Mouse (Mus musculus) testis, postnatal 10 days (tissue): ENCODE measurements around the gene Prkag1.

Experiments
- DNase-seq: peaks from one replicate; pipeline ENCODE4 v3.0.0; 2021; ENCODE audit warnings: low spot score

Gene Prkag1

DNA sequence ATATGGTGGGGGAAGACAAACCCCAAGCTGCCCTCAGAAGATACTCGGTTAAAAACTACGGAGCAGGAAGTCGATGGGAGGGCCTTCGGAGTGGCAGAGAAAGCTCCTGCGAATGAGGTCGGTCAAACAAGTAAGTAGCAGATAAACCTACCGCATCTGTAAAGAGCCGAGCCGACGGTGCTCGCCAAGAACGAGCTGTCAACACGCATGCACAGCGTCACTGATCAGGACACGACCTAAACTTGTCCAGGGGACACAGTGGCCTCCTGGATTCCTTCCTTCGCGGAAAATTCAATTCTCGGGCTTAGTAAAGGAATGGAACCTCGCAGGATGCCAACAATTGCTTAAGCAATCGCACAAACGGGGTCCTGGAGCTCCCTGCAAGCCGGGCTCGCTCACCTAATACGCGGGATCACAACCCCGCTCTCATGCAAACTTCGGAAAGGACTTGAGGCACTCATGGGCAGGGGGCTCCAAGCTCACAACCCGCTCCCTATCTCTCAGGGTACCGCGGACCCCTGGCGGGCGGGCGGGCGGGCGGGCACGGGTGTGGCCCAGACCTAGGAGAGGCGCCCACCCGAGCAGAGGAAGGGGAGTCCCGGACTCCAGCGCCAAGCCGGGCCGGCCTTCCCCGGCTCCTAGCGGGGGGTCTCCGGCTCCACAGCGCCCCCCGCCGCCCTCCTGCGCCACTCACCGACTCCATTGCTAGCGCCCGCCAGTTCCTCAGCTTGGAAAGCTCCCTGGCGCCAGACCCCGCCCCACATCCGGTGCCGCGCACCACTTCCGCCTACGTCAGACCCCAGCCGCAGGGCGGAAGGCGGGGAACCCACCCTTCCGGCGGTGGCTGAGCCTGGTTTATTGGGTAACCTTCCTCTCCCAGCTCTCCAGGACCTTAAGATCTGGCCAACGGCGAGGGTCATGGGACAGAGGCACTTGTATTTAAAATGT lies at the start of gene Prkag1:
Prkag1 (minus strand) TSS at position 786 of the 948 bp plus-strand sequence.
- peak; percentile 96 for DNase-seq

GRCm38 (mm10) chr15:98877331-98877730 lies 46.0 kb upstream of the Prkag1 start:
- DNase-seq: peak; percentile 76

DNA sequence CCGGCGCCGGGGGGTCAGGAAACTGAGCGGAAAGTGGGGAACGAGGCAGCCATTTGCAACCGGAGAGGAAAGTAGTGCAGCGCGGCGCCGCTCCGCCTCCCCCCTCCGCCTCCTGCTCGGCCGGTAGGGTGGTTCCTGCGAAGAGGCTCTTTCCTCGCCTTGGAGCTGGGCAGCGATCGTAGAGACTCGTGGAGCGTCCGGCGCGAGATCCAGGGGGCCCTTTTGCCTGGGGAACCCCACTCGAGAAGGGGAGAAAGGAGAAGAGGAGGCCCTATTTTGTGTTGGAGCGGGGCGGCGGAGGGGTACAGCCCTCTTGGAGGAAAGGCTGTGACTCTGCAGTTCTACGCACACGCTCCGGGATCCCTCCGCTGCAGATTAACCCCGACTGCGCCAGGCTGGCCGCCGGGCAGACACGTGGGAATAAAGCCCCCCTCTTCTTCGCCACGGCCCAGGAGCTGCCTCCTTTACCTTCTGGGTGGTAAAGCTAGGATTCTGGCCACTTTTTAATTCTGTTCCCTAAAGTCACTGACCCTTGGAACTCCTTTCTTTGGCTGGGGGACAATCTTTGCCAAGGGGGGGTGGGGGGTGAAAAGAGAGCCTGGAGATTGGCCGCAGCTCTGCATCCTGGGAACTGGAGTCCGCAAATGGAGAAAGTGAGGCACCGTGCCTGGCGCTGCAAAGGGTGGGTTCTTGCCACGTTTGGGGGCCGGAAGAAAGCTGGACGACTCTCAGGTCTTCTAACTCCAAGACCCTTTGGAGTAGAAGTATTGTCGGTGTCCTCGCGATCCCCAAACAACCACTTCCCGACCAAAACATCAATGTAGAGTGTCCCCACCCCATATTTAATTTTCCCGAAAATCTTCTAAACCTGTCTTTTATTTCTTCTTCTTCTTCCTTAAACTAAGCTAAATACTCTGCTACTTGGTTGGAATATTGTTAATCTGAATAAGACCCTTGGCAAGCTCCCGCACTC lies 40.9 kb upstream of the Prkag1 start:
- peak; percentile 92 for DNase-seq

DNA sequence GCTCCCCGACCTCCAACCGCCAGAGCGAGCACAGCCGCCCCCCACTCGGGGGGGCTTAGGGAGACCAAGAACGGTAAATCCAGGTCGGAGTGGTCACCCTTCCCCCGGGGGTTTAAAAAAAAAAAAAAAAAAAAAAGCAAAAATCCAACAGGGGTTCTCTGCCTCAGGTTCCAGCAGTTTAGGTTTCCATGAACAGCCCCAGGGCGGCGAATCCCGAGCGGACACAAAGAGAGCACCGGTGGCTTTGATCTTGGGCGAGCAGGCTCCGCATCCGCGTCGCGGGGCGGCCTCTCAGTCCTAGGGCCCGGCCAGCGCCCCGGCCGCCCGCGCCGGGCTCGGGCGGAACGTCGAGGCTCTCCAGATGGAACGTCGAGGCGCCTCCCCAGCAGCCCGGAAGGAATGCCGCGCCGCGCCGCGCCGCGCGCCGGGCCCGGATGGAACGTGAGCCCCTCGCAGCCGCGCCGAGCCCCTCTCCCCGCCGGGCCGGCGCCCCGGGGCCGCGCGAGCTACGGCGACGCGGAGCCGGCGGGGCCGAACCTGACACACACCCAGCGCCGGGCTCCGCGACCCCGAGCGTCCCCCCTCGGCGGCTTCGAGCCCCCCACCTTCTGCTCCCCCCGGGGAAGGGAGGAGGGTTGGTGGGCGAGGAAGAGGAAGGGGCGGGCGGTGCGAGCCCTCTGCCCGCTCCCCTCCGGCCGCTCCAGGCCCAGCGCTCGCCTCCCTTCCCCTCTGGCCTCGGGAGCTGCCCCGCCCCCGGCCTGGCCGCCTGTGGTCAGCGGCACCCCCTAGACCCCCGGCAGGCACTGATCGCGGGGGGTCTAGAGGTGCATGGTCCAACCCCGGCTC lies 40.0 kb upstream of the Prkag1 start, which contains the start of gene Kmt2d:
Kmt2d (minus strand) TSS at position 135 of the 846 bp plus-strand sequence.
- no peak for DNase-seq

- peak; percentile 67 for DNase-seq
Observed at GRCm38 (mm10) chr15:98870179-98871069, 39.1 kb upstream of the Prkag1 start.

- peak; percentile 51 for DNase-seq
Observed at GRCm38 (mm10) chr15:98869342-98870178, 38.2 kb upstream of the Prkag1 start.

GRCm38 (mm10) chr15:98868346-98869063 lies 37.2 kb upstream of the Prkag1 start:
- peak; percentile 45 for DNase-seq

DNA sequence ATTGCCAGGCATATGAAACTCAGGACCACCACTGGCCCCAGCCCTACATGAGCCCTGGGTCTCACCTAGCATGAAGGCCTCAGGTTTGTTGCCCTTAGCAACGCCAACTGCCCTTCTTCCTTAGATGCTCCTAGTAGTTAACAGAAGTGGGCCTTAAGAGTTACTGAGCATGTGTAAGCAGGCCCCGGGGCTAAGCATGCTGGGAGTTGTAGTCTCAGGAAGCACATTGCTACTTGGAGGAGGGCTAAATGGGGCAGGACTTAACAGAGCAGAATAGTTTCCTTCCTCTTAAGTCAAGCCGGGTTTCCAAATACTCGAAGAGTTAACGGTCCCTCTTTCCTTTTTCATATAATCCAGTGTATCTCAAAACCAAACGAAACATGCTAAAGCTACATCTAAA lies 36.0 kb upstream of the Prkag1 start:
- peak; percentile 53 for DNase-seq

DNA sequence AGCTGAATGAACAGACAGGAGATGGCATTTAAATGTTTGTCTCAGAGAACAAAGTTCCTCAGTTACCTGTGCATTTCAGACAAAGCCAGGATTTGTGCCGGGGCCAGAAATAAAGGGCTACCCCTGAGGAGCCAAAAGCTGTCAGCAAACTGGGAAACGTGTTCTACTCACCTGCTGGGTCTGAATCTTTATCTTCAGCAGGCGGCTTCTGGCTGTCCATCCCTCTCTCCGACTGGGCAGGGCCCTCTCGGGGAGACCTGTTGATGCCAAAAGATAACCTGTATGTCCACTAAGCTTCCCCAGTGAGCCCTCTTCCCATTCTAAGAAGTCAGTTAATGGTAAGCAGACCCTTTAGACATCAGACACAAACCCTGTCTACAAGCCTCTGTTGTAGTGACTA lies 35.2 kb upstream of the Prkag1 start:
- DNase-seq: no peak

GRCm38 (mm10) chr15:98865771-98866170 lies 34.5 kb upstream of the Prkag1 start:
- no peak for DNase-seq

- DNase-seq: no peak
Observed at GRCm38 (mm10) chr15:98864951-98865350, 33.6 kb upstream of the Prkag1 start.

DNA sequence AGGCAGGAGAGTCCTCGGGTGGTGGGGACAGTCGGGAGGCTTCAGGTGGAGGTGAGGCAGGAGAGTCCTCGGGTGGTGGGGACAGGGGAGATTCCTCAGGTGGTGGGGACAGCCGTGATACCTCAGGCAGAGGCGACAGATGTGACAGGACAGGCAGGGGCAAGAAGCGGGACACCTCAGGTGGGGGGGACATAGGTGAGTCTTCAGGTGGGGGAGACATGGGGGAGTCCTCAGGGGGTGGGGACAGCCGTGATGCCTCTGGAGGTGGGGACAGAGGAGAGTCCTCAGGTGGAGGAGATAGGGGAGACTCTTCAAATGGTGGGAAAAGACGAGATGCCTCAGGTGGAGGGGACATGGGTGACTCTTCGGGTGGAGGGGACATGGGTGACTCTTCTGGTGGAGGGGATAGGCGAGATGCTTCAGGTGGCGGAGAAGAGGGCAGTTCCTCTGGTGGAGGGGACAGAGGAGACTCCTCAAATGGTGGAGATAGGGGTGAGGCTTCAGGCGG lies 32.2 kb upstream of the Prkag1 start:
- DNase-seq: no peak

DNA sequence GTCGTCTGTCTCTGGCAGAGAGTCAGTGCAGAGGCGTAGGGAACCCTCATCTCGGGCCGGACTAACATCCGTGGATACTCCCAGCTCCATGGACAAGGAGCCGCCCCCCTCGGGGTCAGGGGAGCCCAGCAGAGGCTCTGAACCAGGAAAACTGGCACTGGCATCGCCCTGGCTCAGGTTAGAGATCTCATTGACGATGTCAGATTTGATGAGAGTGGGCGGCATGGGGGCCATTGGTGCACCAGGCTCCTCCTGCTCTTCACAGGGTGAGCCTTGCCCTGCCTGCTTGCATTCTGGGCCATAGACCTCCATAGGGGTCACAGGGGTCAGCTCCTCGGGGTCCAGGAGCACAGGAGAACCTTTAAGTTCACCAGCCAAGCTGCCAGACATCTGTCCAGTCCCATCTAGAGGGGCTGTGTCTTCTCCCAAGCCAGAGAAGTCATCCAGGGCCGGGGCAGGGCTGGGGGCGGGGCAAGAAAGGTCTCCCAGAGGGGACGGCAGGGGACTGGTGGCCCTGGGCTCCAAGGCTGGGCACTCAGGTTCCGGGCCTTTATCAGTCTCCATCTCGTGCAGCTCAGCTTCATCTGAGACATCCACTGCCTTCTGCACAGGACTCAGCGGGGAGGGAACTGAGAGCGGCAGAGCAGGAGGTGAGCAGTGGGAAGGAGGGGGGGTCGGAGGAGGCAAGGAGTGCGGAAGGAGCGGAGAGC lies 30.5 kb upstream of the Prkag1 start:
- no peak for DNase-seq

GRCm38 (mm10) chr15:98860921-98861320 lies 29.6 kb upstream of the Prkag1 start:
- no peak for DNase-seq

GRCm38 (mm10) chr15:98859319-98860043 lies 28.2 kb upstream of the Prkag1 start:
- DNase-seq: peak; percentile 75

DNA sequence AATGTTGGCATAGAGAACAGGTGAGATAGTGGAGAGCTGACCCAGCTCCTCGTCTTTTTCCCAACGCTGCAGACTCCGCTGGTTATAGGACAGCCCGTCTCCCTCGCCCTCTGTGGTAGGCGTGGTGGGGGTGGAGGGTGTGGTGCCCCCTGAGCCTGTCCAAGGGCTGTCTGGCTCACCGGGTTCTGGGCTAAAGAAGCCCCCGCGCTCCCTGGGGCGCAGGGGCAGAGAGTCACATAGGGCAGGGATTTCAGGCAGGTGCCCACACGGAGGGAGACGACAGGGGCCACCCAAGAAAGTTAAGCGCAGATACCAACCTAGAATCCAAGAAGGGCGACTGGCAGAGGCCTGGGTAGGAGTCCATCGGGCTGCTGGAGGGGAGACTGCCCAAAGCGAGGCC lies 22.9 kb upstream of the Prkag1 start:
- DNase-seq: no peak
